In the genomic region with DNA sequence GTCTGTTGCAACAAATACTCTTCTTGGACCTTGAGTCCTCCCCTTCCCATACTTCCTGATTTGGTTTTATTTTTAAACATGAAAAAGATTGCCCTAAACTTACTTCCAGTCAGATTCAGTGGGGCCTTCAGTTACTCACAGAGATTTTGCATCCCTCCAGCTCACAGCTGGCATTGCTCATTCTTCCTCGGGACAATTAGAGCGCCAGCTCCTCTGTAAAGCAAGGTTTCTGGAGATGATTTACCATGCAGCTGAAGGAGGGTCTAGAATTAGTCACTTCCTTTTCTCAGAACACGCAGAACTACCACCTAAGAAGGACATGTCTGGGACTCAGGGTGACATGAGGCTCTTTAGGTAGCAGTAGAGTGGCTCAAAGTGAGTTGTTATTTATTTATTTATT, we compare ENCODE assay signal across 28 mouse cellular contexts.
DNase-seq lines count a peak whose midpoint lies in the region; ATAC-seq and TF ChIP-seq lines count a peak whose summit lies in the region.
"Had no signal": no experiment of that assay in that cellular context is flagged by ENCODE, and none has a peak within 500 bp of the region (broad histone marks: within the 10 kb centered on the region; RNA-seq: fewer than 3 reads in every experiment).

No protein-coding gene starts in this region.

- no peak overlapping the region for H3K9ac ChIP-seq in kidney, embryonic 15.5 days
- no peak overlapping the region for H3K9ac ChIP-seq in heart, embryonic 11.5 days (ENCODE audit: low read depth, low read length)
- H3K9ac ChIP-seq: embryonic facial prominence, embryonic 13.5 days; forebrain, embryonic 13.5 days; heart, embryonic 13.5 days; hindbrain, embryonic 15.5 days; intestine, embryonic 15.5 days had no signal

- H3K9me3 ChIP-seq in kidney, embryonic 15.5 days (replicated peaks) = no peaks in the 10 kb centered on the region
- no peaks in the 10 kb centered on the region for H3K9me3 ChIP-seq in heart, embryonic 11.5 days (replicated peaks; ENCODE audit: control insufficient read depth, low read length)
- H3K9me3 ChIP-seq in forebrain, embryonic 10.5 days = no peaks in the 10 kb centered on the region
- H3K9me3 ChIP-seq: embryonic facial prominence, embryonic 10.5 days; embryonic facial prominence, embryonic 13.5 days; forebrain, embryonic 13.5 days; heart, embryonic 13.5 days; hindbrain, embryonic 15.5 days; intestine, embryonic 15.5 days had no signal

- H3K27me3 ChIP-seq in kidney, embryonic 15.5 days = no peaks in the 10 kb centered on the region
- H3K27me3 ChIP-seq in heart, embryonic 11.5 days (ENCODE audit: control insufficient read depth, insufficient read depth, low read length) = no peaks in the 10 kb centered on the region
- no peaks in the 10 kb centered on the region for H3K27me3 ChIP-seq in forebrain, embryonic 10.5 days (ENCODE audit: poor library complexity, severe bottlenecking)
- H3K27me3 ChIP-seq: embryonic facial prominence, embryonic 13.5 days; forebrain, embryonic 13.5 days; hindbrain, embryonic 15.5 days; intestine, embryonic 15.5 days had no signal

- TF ChIP-seq POLR2A in bone marrow macrophage, adult 2 months (IDR thresholded peaks at IDR 0.05; ENCODE audit: borderline replicate concordance, low read depth, low read length) = no peak

- H3K4me3 ChIP-seq in kidney, embryonic 15.5 days (replicated peaks) = no peak overlapping the region
- H3K4me3 ChIP-seq in bone marrow macrophage, adult 2 months (ENCODE audit: insufficient read depth, low read length) = no peak overlapping the region
- H3K4me3 ChIP-seq in heart, embryonic 11.5 days (ENCODE audit: low read depth, low read length) = no peak overlapping the region
- H3K4me3 ChIP-seq in forebrain, embryonic 10.5 days = no peak overlapping the region
- H3K4me3 ChIP-seq: embryonic facial prominence, embryonic 10.5 days; embryonic facial prominence, embryonic 13.5 days; erythroblast, embryonic 14.5 days; forebrain, embryonic 13.5 days; heart, embryonic 13.5 days; hindbrain, embryonic 15.5 days; intestine, embryonic 15.5 days had no signal

- 0 out of 2 replicates have a peak, but pooled peaks have one; percentile 33 for ATAC-seq in kidney, embryonic 15.5 days (replicated peaks; ENCODE audit: low FRiP score)
- ATAC-seq in heart, embryonic 11.5 days (replicated peaks; ENCODE audit: insufficient number of reproducible peaks, low FRiP score, low TSS enrichment) = no peak
- ATAC-seq: CD4-positive, CD25-positive, alpha-beta regulatory T cell, adult 4 months; forebrain, embryonic 13.5 days; forebrain, embryonic 16.5 days; intestine, embryonic 15.5 days had no signal

- H3K4me2 ChIP-seq in kidney, embryonic 15.5 days = no peak overlapping the region
- H3K4me2 ChIP-seq in heart, embryonic 11.5 days = no peak overlapping the region
- H3K4me2 ChIP-seq: embryonic facial prominence, embryonic 13.5 days; forebrain, embryonic 13.5 days; heart, embryonic 13.5 days; hindbrain, embryonic 15.5 days; intestine, embryonic 15.5 days had no signal

- H3K4me1 ChIP-seq in kidney, embryonic 15.5 days = 0 out of 2 replicates have a peak, but pooled peaks cover 3% of the 10 kb centered on the region
- peaks cover 21% of the 10 kb centered on the region for H3K4me1 ChIP-seq in bone marrow macrophage, adult 2 months (ENCODE audit: control insufficient read depth, insufficient read depth, low read length)
- H3K4me1 ChIP-seq in heart, embryonic 11.5 days (ENCODE audit: control insufficient read depth, insufficient read depth, low read length) = no peaks in the 10 kb centered on the region
- peaks cover 11% of the 10 kb centered on the region; the same call in 1 of the 2 replicates for H3K4me1 ChIP-seq in forebrain, embryonic 10.5 days
- H3K4me1 ChIP-seq: embryonic facial prominence, embryonic 10.5 days; embryonic facial prominence, embryonic 13.5 days; heart, embryonic 13.5 days; intestine, embryonic 15.5 days had no signal

- no peak for DNase-seq in kidney, adult 9 months
- peak; percentile 23 to 44 for DNase-seq in kidney, postnatal 4 days
- no peak for DNase-seq in kidney, postnatal 25 days
- peak; percentile 8 for DNase-seq in induced T-regulatory cell, adult 2 months (ENCODE audit: low read depth)
- no peak for DNase-seq in forebrain, embryonic 10.5 days (ENCODE audit: extremely low spot score, low spot score)
- DNase-seq: adrenal gland, postnatal 10 days; adrenal gland, postnatal 36 days; cerebellum, adult 11-12 months; cerebellum, adult 8-10 months; cerebellum, postnatal 10 days; cerebellum, postnatal 36 days; embryo, embryonic 11 days; gastrocnemius, postnatal 14 days; heart, adult 18-20 months; heart, postnatal 14 days; heart, postnatal 4 days had no signal

- no peak overlapping the region for H3K27ac ChIP-seq in kidney, embryonic 15.5 days
- peak overlapping the region; percentile 49 for H3K27ac ChIP-seq in bone marrow macrophage, adult 2 months (ENCODE audit: insufficient read depth, low read depth, low read length)
- H3K27ac ChIP-seq in heart, embryonic 11.5 days (ENCODE audit: low read depth, low read length) = no peak overlapping the region
- H3K27ac ChIP-seq in forebrain, embryonic 10.5 days = no peak overlapping the region
- H3K27ac ChIP-seq: embryonic facial prominence, embryonic 10.5 days; embryonic facial prominence, embryonic 13.5 days; forebrain, embryonic 13.5 days; heart, embryonic 13.5 days; hindbrain, embryonic 15.5 days; intestine, embryonic 15.5 days had no signal

- WGBS in kidney, embryonic 15.5 days = 26% methylated on average over 3 of the region's 3 CpGs
- WGBS in heart, embryonic 11.5 days (ENCODE audit: insufficient replicate concordance) = 62% methylated on average over 3 of the region's 3 CpGs
- 85% methylated on average over 3 of the region's 3 CpGs for WGBS in forebrain, embryonic 10.5 days

- TF ChIP-seq CTCF in bone marrow macrophage, adult 2 months (IDR thresholded peaks at IDR 0.05; ENCODE audit: low read depth, low read length) = no peak

- H3K36me3 ChIP-seq in kidney, embryonic 15.5 days = no peaks in the 10 kb centered on the region
- H3K36me3 ChIP-seq in heart, embryonic 11.5 days (ENCODE audit: control insufficient read depth, insufficient read depth, low read length) = no peaks in the 10 kb centered on the region
- H3K36me3 ChIP-seq in forebrain, embryonic 10.5 days (replicated peaks) = no peaks in the 10 kb centered on the region
- H3K36me3 ChIP-seq: embryonic facial prominence, embryonic 10.5 days; embryonic facial prominence, embryonic 13.5 days; heart, embryonic 13.5 days; hindbrain, embryonic 15.5 days; intestine, embryonic 15.5 days had no signal

Comparison
In these comparisons a context has a peak if more than half of its experiments do, and no peak if none do; other contexts are left out.
1. DNase-seq: peak in kidney, postnatal 4 days (2 of 2) and induced T-regulatory cell, adult 2 months (single experiment); none in kidney, adult 9 months (single experiment), kidney, postnatal 25 days (0 of 2) and forebrain, embryonic 10.5 days (single experiment).